Mouse (Mus musculus) liver, adult 10 weeks (tissue): Measurements from ENCODE around the gene Oma1. TPM values are rescaled to one million over a fixed set of nuclear protein-coding genes. Genes with fewer than 3 reads are reported as not detected.

Experiments
- polyA plus RNA-seq: library from polyadenylated mRNA; stranded (reverse); fragments of 350-450 nt; fragmentation: Illumina TruSeq; extraction: RNeasy Lipid Tissue Mini Kit (QIAGEN cat#74804); gene quantifications from one replicate; pipeline ENCODE4 v1.2.3, GENCODE M21; 2014; ENCODE audit warnings: low read depth, low replicate concordance

Gene Oma1
- 12.7 TPM for polyA plus RNA-seq

DNA sequence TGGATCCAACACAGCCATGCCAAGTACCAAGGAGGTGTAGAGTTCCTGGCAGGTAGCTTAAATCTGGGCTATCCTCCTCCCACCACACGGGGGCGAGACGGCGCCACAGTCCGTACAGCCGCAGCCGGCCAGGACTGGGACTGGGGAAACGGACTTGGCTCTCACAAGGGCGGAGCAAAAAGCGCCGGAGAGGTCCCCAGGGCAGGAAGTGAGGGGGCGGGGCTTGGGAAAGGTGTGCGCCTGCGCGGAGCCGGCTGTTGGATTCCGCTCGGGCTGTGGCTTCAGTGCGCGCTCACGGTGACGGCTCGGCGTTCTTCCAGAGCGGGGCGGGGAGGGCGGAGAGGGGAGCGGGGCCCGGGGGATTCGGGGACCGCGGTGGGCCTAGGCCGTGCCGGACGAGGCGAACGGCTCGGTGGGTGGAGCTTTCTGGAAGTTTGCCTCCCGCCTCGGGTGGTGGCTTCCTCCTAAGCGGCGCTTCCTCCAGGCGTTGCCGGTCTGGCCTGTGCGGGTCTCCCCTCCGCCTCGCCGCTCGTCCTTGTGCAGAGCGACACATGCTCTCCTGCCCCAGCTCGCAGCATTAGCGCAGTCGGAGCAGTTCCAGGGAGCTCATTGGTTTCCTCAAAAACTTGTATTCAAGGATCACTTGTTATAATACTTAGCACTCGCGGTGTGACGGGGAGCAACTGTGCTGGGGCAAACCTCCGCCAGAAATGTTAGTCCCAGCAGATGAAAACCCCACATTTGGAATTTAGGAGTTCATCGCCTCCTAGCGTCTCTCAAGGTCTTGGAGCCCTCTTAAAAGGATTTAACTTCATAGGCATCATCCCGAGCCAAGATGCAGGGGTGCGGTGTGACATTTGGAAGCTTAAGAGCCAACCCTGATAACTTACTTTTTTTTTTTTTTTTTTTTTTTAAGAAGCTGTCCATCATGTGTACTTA lies at the start of gene Oma1:
Gene Oma1, plus strand, starts transcription at position 226 of the 939 bp plus-strand sequence.

DNA sequence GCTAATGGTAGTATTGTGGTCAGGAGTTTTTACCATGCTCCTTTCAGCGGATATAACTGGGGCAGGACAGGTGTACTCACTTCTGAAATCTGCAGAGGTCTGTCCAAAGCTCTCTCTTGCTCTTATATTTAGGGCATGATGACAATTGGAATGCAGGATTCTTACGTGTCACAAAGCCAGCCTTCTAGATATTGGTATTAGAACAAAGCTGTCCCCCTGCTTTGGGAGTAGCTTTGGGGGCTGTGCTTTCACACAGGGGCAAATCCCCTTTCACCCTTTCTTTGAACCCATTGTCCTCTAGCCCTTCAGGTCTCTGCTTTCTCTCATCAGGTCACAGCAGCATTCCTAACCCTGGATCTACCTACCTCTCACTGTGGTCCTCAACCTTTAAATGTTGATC lies 22.8 kb upstream of the Oma1 start, which contains the start of gene 4921539E11Rik:
Gene 4921539E11Rik, minus strand, starts transcription at position 101 of the 400 bp plus-strand sequence.

Other genes with a start within 250 kb of the Oma1 start
- 42.0 TPM for gene Mier1, start 199.4 kb upstream of the Oma1 start, polyA plus RNA-seq
- gene Wdr78, start 199.3 kb upstream of the Oma1 start, polyA plus RNA-seq, result 0.85 TPM
- gene Slc35d1, start 98.6 kb upstream of the Oma1 start, polyA plus RNA-seq, result 55.3 TPM
- gene 4921539E11Rik, start 22.9 kb upstream of the Oma1 start, polyA plus RNA-seq, result not detected